Mouse (Mus musculus): ENCODE results near the gene Abi1. TPM values are rescaled to one million over a fixed set of nuclear protein-coding genes. Genes with fewer than 3 reads are reported as not detected.

The Abi1 gene
- polyA plus RNA-seq, 1 experiment: 53.1 TPM

DNA sequence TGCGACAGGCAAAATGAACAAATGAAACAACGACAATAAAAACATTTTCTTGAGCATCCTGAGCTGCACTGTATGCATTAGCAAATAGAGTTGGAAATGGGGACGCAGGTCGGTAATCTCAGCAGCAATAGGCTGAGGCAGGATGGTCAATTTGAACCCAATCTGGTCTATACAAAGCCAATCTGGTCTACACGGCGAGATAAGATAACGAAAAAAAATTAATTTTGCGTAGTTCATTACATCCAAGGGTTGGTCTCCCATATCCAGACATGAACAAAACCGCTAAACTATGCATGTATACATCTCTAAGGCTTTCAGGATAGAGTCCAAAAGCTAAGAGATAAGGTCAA lies 145.1 kb downstream of the Abi1 start:
- 15% methylated on average over 9 of the region's 9 CpGs for WGBS
- Histone ChIP-seq H3K27ac (ENCODE audit: control insufficient read depth, insufficient read depth, low read depth, low read length, poor library complexity) (peak overlapping the region; percentile 85), H3K4me1 (ENCODE audit: control insufficient read depth, insufficient read depth, low read length) (no peaks in the 10 kb centered on the region), H3K4me3 (replicated peaks; ENCODE audit: control insufficient read depth, low read depth, low read length) (peak overlapping the region; percentile 95)
- no peak for TF ChIP-seq POLR2A (IDR thresholded peaks at IDR 0.05; ENCODE audit: borderline replicate concordance, control insufficient read depth, low read depth, low read length)
- TF ChIP-seq CTCF (IDR thresholded peaks at IDR 0.05; ENCODE audit: control insufficient read depth, insufficient read depth, low read length): no peak

Other genes starting within 250 kb of the Abi1 start
- gene Pdss1, start 144.7 kb downstream of the Abi1 start, polyA plus RNA-seq (2011; ENCODE audit: insufficient read depth, insufficient read length, low replicate concordance, missing spikeins): 7.2 and 14.4 TPM in 2 replicates
- 11.7 and 19.2 TPM in 2 replicates for gene Acbd5, start 27.9 kb upstream of the Abi1 start, polyA plus RNA-seq (2011; ENCODE audit: insufficient read depth, insufficient read length, low replicate concordance, missing spikeins)
- gene Mastl, start 115.8 kb upstream of the Abi1 start, polyA plus RNA-seq (2011; ENCODE audit: insufficient read depth, insufficient read length, low replicate concordance, missing spikeins): 3.5 and 5.9 TPM in 2 replicates
- 19.0 and 36.1 TPM in 2 replicates for gene Yme1l1, start 116.1 kb upstream of the Abi1 start, polyA plus RNA-seq (2011; ENCODE audit: insufficient read depth, insufficient read length, low replicate concordance, missing spikeins)
- not detected in 2 replicates for gene 4931423N10Rik, start 167.2 kb upstream of the Abi1 start, polyA plus RNA-seq (2011; ENCODE audit: insufficient read depth, insufficient read length, low replicate concordance, missing spikeins)